Mouse (Mus musculus): ENCODE data around the gene Mfsd2a.
A peak's percentile ranks its signal among the peaks of the same experiment; 100 is the strongest.

Gene Mfsd2a

GRCm38 (mm10) chr4:122976885-122977284 is 15.9 kb upstream of the Mfsd2a start:
- no peak for DNase-seq

GRCm38 (mm10) chr4:122974976-122975520 is 14.1 kb upstream of the Mfsd2a start:
- no peak for DNase-seq

- DNase-seq: no peak
These were observed 11.1 kb upstream of the Mfsd2a start for GRCm38 (mm10) chr4:122972056-122972455.

- DNase-seq: no peak
These were observed 10.7 kb upstream of the Mfsd2a start for GRCm38 (mm10) chr4:122971646-122972045.

GRCm38 (mm10) chr4:122971191-122971590 is 10.2 kb upstream of the Mfsd2a start:
- no peak for DNase-seq

GRCm38 (mm10) chr4:122968106-122968505 is 7.1 kb upstream of the Mfsd2a start:
- no peak for DNase-seq

GRCm38 (mm10) chr4:122962751-122963150 is 1.8 kb upstream of the Mfsd2a start:
- no peak for DNase-seq

GRCm38 (mm10) chr4:122961589-122961988 is 601 bp upstream of the Mfsd2a start:
- DNase-seq: no peak

- DNase-seq: peak; percentile 11
These were observed 478 bp downstream of the Mfsd2a start for GRCm38 (mm10) chr4:122960321-122961099.

- DNase-seq: no peak
These were observed 1.2 kb downstream of the Mfsd2a start for GRCm38 (mm10) chr4:122959816-122960215.

GRCm38 (mm10) chr4:122958491-122959031 is 2.4 kb downstream of the Mfsd2a start:
- DNase-seq: peak; percentile 26

- DNase-seq: no peak
These were observed 4.7 kb downstream of the Mfsd2a start for GRCm38 (mm10) chr4:122956301-122956700.

GRCm38 (mm10) chr4:122955412-122956136 is 5.4 kb downstream of the Mfsd2a start:
- DNase-seq: peak; percentile 71

- no peak for DNase-seq
These were observed 6.1 kb downstream of the Mfsd2a start for GRCm38 (mm10) chr4:122954680-122955411.

- DNase-seq: no peak
These were observed 11.9 kb downstream of the Mfsd2a start for GRCm38 (mm10) chr4:122949096-122949495.

GRCm38 (mm10) chr4:122947223-122947622 is 13.8 kb downstream of the Mfsd2a start:
- no peak for DNase-seq

- no peak for DNase-seq
These were observed 16.6 kb downstream of the Mfsd2a start for GRCm38 (mm10) chr4:122944408-122944807.

- no peak for DNase-seq
These were observed 21.8 kb downstream of the Mfsd2a start for GRCm38 (mm10) chr4:122939048-122939796.

GRCm38 (mm10) chr4:122937489-122937888 is 23.5 kb downstream of the Mfsd2a start:
- DNase-seq: no peak

- DNase-seq: no peak
These were observed 25.4 kb downstream of the Mfsd2a start for GRCm38 (mm10) chr4:122935466-122936099.

GRCm38 (mm10) chr4:122933857-122934256 is 27.1 kb downstream of the Mfsd2a start:
- DNase-seq: no peak

Measured in cerebellum, adult 9-11 months (tissue).